Mouse (Mus musculus) MEL (cell line): Measurements from ENCODE around the gene Srgap3.

Source experiments
- CTCF ChIP-seq, 3 experiments: IDR thresholded peaks in 2 of 3; conservative IDR thresholded peaks in 1 of 3; 2 replicates each; pipeline ENCODE4 v1.5.1; 2011 to 2012; ENCODE audit warnings: low read length in 3 of 3, low read depth in 2 of 3, mild to moderate bottlenecking in 2 of 3, improper control_type of control experiment in 1 of 3, inconsistent platforms in 1 of 3, mixed read lengths in 1 of 3, moderate library complexity in 1 of 3; ENCODE audit not compliant: control insufficient read depth in 1 of 3, insufficient read depth in 1 of 3, poor library complexity in 1 of 3, severe bottlenecking in 1 of 3
- EP300 ChIP-seq, 2 experiments: IDR thresholded peaks; 2 replicates each; pipeline ENCODE4 v1.6.1; 2011; ENCODE audit warnings: improper control_type of control experiment in 2 of 2, low read length in 2 of 2, low read depth in 1 of 2, mild to moderate bottlenecking in 1 of 2
- GABPA ChIP-seq: IDR thresholded peaks from 2 replicates; pipeline ENCODE4 v1.6.1; 2012; ENCODE audit warnings: low read depth, mild to moderate bottlenecking, inconsistent platforms, low read length, improper control_type of control experiment, moderate library complexity
- MAFK ChIP-seq: IDR thresholded peaks from 2 replicates; pipeline ENCODE4 v1.6.1; 2011; ENCODE audit warnings: low read depth, mild to moderate bottlenecking, low read length, improper control_type of control experiment, borderline replicate concordance
- POLR2A ChIP-seq, 2 experiments: IDR thresholded peaks; 2 replicates each; pipeline ENCODE4 v1.6.1; 2011 to 2012; ENCODE audit warnings: low read length in 2 of 2, mild to moderate bottlenecking in 2 of 2, control low read depth in 1 of 2, improper control_type of control experiment in 1 of 2, low read depth in 1 of 2, moderate library complexity in 1 of 2; ENCODE audit not compliant: control insufficient read depth in 1 of 2, insufficient read depth in 1 of 2, poor library complexity in 1 of 2
- RCOR1 ChIP-seq: IDR thresholded peaks from 2 replicates; pipeline ENCODE4 v1.6.1; 2012; ENCODE audit warnings: low read depth, mild to moderate bottlenecking, inconsistent platforms, low read length, improper control_type of control experiment
- TCF12 ChIP-seq: IDR thresholded peaks from 2 replicates; pipeline ENCODE4 v1.6.1; 2014; ENCODE audit warnings: low read depth, mild to moderate bottlenecking, inconsistent platforms, low read length, improper control_type of control experiment, moderate library complexity
- USF1 ChIP-seq: IDR thresholded peaks from 2 replicates; pipeline ENCODE4 v1.6.1; 2014; ENCODE audit warnings: low read depth, mild to moderate bottlenecking, inconsistent platforms, low read length, improper control_type of control experiment, moderate library complexity
- ZC3H11A ChIP-seq: IDR thresholded peaks from 2 replicates; pipeline ENCODE4 v1.6.1; 2012; ENCODE audit warnings: low read depth, mild to moderate bottlenecking, inconsistent platforms, low read length, improper control_type of control experiment
- ZMIZ1 ChIP-seq: IDR thresholded peaks from 2 replicates; pipeline ENCODE4 v1.6.1; 2012; ENCODE audit warnings: low read depth, mild to moderate bottlenecking, inconsistent platforms, low read length, improper control_type of control experiment, moderate library complexity
- ZNF384 ChIP-seq: IDR thresholded peaks from 2 replicates; pipeline ENCODE4 v1.6.1; 2012; ENCODE audit warnings: low read depth, mild to moderate bottlenecking, inconsistent platforms, low read length, improper control_type of control experiment

DNA sequence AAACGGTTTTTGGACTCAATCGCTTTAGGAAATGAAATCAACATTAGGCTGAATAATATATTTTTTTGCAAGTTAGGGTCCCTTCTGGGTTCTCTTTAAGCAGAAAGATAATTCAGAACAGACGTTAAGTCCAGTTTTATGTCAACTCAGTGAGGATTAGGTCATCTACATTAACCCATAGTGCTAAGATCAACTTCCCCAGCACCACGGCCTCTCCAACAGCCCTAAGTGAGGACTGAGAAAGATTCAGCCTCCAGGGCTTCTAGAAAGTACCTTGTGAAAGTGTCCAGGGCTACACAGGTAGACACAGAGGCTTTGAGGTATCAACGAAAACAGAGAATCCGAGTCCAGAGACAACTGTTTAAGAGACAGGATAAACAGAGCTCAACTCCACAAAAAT is 11.3 kb upstream of the Srgap3 start:
- TF ChIP-seq ZC3H11A (no peak), ZMIZ1 (no peak), EP300 (IDR thresholded peaks at IDR 0.05; ENCODE audit: low read depth in 1 of 2, low read length in 2 of 2) (no peak), POLR2A (IDR thresholded peaks at IDR 0.05; ENCODE audit: control insufficient read depth in 1 of 2, insufficient read depth in 1 of 2, low read depth in 1 of 2, low read length in 2 of 2, poor library complexity in 1 of 2) (no peak), CTCF (IDR thresholded peaks at IDR 0.05 in 2 of 3, conservative IDR thresholded peaks at IDR 0.05 in 1 of 3; ENCODE audit: control insufficient read depth in 1 of 3, insufficient read depth in 1 of 3, low read depth in 2 of 3, low read length in 3 of 3, poor library complexity in 1 of 3, severe bottlenecking in 1 of 3) (no peak), ZNF384 (no peak), MAFK (no peak), GABPA (no peak), TCF12 (no peak), RCOR1 (no peak), USF1 (no peak)
